Mouse (Mus musculus): ENCODE results near the gene Zmynd15. TPM values are rescaled to one million over a fixed set of nuclear protein-coding genes. Genes with fewer than 3 reads are reported as not detected.

Zmynd15 gene
- under 1 TPM; 0.16 to 0.44 TPM for total RNA-seq (2023)

DNA sequence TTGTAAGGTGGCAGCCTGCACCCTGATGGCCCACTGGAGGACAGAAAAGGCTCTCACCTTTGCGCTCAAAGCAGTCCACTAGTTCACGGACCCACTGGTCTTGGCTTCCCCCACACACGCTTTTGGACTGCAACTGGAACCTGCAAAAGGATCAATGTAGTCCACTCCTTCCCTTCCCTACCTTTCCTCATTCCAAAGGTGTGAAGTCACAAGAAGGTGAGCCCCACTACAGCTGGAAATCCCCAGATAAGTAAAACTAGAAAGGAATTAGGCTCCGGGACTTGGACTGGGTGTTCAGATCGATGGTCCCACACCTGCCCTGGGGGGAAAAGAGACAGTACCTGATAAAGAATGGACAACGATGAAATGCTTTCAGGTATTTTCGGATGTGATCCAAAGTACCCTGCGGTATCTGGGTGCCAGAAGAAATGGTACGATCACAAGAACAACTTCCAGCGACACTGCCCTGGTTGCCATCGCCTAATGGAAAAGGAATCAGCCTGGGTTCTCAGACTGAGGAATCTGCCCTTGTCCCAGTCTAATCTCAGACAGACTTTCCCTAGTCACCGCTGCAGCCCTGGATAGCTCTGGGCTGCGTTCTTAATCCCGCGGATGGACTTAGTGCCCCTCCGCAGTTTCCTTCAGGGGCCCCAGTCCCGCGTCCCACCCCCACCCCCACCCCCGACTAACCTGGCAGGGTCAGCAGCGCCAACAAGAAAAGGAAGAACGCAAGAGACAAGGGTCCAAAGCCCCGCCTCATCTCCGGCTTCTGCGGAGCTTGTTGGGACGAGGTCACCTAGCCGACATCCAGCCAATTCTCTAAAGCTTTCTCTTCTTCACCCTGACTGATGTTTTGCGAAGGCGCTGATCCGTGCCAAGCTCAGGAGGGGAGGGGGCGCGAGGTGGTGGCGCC is at the start of gene Zmynd15:
Gene Zmynd15, plus strand, starts transcription at position 746 of the 913 bp plus-strand sequence.

DNA sequence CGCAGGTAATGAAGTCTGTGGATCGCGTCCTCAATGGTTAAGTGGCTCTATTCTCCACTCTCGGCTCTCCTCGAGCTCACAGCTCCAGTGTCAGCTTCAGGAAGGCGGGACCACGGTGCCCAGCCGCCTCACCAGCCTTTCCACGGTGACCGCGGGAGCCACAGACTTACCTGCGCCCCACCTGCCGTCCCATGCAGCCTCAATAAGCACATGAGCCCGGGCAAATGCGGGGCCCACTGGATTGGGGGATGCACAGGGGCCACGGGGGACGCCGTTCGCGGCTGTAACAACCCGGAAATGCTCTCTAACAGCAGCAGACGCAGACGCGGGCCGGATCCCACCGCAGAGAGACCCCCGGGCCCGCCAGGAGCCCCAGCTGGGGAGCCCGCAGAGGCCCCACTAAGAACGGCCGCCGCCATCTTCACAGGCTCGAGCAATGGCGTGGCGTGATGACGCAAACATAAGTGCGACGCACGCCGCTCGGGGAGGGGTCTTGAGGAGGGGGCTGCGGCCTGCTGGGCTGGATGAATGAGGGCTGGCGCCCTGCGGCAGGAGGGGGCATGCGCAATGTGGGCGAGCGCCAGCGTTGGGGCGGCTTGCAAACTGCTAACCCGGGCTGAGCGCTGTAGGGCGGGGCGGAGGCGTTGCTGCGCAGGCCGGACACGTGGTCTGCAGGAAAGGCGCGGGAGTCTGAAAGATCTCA is 49.5 kb upstream of the Zmynd15 start, which contains the start of gene Pelp1:
Gene Pelp1, minus strand, starts transcription at position 438 of the 703 bp plus-strand sequence.

DNA sequence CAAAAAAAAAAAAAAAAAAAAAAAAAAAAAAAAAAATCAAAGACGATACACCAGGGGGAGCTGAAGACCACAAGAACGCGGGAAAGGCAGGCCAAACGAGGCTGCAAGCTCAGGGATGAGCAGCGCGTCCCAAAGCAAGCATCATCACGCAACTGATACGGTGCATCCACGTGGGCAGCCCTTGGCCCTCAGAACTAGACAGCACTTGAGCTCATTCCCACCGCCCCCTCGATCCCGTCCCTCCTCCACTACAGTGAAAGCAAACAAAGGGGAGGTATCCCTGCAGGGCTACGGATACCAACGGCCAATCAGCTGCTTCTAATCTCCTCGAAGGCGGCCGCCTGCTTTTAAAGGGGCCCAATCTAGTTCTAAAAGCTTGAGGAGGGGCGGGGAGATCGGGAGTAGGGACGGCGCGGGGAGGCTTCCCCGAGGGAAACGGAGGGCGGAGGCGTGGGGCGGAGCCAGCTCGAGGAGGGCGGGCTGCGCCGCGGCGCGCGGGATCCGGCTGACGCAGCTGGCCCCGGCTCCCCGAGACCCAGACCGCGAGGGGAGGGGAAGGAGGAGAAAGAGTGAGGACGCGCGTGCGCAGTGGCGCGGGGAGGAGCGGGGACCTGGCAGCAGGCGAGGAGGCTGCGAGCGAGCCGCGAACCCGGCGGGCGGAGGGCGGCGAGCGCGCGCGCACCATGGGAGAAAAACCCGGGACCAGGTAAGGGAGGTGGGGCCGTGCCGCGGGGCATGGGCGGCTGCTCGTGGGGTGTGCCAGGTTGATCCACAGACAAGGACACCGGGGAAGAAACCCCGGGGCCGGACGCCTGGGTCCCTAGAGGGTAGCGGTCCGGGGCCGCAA is 27.0 kb upstream of the Zmynd15 start, which contains the start of gene Arrb2:
Gene Arrb2, plus strand, starts transcription at position 588 of the 847 bp plus-strand sequence.

DNA sequence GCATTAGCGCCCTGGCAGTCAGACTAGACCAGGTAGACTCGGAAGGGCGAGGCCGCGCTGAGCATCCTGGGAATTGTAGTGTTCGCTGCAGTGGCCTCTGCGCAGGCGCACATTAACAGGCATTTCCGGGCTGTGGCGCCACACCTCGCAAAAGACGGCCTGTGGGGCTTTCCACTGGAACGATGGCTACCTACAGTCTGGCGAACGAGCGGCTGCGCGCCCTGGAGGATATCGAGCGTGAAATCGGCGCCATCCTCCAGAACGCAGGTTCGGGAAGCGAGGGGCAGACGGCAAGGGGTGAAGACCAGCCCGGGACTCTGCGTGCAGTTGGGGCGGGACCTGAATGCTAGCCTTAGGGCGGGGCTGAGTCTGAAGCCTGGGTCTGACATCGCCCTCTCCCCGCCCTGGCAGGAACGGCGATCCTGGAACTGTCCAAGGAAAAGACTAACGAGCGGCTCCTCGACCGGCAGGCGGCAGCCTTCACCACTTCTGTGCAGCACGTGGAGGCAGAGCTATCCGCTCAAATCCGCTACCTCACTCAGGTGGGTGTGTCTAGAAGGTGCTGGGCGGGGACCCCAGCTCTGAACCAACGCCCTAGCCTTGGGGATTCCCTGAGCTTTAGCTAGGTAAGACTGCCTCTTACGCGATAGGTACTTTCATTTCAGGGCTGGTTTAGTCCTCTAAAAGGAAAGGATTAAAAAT is 7.3 kb upstream of the Zmynd15 start, which contains the start of gene Med11:
Gene Med11, plus strand, starts transcription at position 123 of the 702 bp plus-strand sequence.

DNA sequence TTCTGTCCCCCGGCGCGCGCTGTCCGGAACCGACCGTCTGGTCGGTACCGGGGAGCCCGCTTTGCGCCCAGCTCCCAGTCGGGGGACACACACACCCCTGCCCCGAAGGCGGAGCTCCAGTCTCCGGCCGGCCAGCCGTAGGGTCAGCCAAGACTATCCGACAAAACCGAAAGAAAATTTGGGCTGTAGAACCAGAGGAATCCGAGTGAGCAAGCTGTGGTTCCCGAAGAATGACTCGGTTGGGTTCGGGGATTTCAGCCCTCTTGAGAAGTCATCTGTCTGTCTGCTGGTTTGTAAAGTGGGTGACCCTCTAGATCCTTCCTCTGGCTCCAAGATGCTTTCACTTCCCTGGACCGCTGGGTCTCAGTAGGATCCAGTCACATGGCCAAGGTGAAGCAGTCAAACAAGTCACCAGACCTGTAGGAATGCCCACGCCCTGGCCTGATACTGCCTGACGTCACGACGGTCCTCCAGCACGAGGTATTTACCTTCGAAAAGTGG is 418 bp downstream of the Zmynd15 start, which contains the start of gene Cxcl16:
Gene Cxcl16, minus strand, starts transcription at position 384 of the 501 bp plus-strand sequence.

DNA sequence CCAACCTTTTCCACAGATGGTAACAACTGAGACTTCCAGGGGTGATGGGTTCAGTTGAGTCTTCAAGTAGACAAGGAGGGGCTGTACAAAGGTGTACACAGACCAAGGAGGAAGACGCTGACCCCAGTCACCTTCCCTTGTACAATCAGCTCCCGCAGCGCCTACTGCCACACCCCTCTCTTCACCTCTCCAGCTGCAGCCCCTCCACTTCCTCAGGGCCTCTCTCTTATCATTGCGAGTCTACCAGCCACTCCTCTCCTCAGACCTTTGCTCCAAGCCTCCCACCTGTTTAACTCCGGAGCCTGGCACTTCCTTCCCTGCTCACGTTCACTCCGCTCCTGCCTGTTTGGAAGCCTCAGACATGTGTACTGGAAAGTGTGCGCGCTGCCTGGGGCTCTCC is 45.7 kb downstream of the Zmynd15 start, which contains the start of gene Tm4sf5:
Gene Tm4sf5, plus strand, starts transcription at position 275 of the 400 bp plus-strand sequence.

DNA sequence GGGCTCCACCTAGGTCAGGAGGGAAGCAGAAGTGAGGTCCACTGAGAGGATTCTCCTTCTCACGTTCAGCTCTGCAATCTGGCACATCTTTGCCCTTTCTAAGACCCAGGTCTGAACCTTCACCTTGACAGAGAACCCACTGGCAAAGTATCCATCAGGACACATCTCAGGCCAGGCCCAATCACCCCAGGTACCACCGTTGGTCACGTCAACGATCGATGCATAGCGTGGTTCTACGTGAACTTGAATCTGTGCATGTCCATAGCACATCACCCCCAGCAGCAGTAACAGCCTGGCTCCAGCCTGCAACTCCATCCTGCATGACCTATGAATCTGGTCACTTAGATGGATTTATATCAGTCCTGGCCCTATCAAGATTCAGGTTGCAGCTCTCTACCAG is 55.1 kb downstream of the Zmynd15 start, which contains the start of gene Vmo1:
Gene Vmo1, minus strand, starts transcription at position 329 of the 400 bp plus-strand sequence.

Other genes with a start within 250 kb of the Zmynd15 start
- not detected for gene Slc16a11, start 246.7 kb upstream of the Zmynd15 start, total RNA-seq (2023)
- 1 to 10 TPM; 1.3 to 1.7 TPM for gene Slc16a13, start 238.4 kb upstream of the Zmynd15 start, total RNA-seq (2023)
- under 1 TPM in 1 of 2 experiments, not detected in 1; 0.13 TPM for gene Bcl6b, start 229.6 kb upstream of the Zmynd15 start, total RNA-seq (2023)
- 10 to 100 TPM; 39.0 to 42.3 TPM for gene 0610010K14Rik, start 221.5 kb upstream of the Zmynd15 start, total RNA-seq (2023)
- gene Gm21988, start 219.6 kb upstream of the Zmynd15 start, total RNA-seq (2023), result 1 to 10 TPM; 3.8 to 6.1 TPM
- gene Rnasek, start 219.6 kb upstream of the Zmynd15 start, total RNA-seq (2023), result 100 to 1,000 TPM; 105 to 118 TPM
- gene Alox12, start 204.1 kb upstream of the Zmynd15 start, total RNA-seq (2023), result under 1 TPM; 0.33 to 0.60 TPM
- under 1 TPM; 0.35 to 0.62 TPM for gene Alox12e, start 136.8 kb upstream of the Zmynd15 start, total RNA-seq (2023)
- 10 to 100 TPM in 1 of 2 experiments, 1 to 10 TPM in 1; 6.2 to 13.0 TPM for gene Alox15, start 107.4 kb upstream of the Zmynd15 start, total RNA-seq (2023)
- gene Pelp1, start 49.4 kb upstream of the Zmynd15 start, total RNA-seq (2023), result 10 to 100 TPM; 15.8 to 16.2 TPM
- 100 to 1,000 TPM; 841 to 909 TPM for gene Arrb2, start 26.8 kb upstream of the Zmynd15 start, total RNA-seq (2023)
- 10 to 100 TPM; 23.3 to 28.4 TPM for gene Med11, start 7.5 kb upstream of the Zmynd15 start, total RNA-seq (2023)
- gene Cxcl16, start 551 bp downstream of the Zmynd15 start, total RNA-seq (2023), result 1 to 10 TPM; 1.5 to 1.9 TPM
- not detected for gene Tm4sf5, start 45.8 kb downstream of the Zmynd15 start, total RNA-seq (2023)
- gene Vmo1, start 55.2 kb downstream of the Zmynd15 start, total RNA-seq (2023), result not detected
- gene Gltpd2, start 59.8 kb downstream of the Zmynd15 start, total RNA-seq (2023), result not detected
- 10 to 100 TPM; 91.6 to 92.5 TPM for gene Psmb6, start 65.9 kb downstream of the Zmynd15 start, total RNA-seq (2023)
- not detected for gene Gm40193, start 73.5 kb downstream of the Zmynd15 start, total RNA-seq (2023)
- 1 to 10 TPM; 2.3 to 4.0 TPM for gene Pld2, start 80.6 kb downstream of the Zmynd15 start, total RNA-seq (2023)
- 10 to 100 TPM; 31.6 to 35.9 TPM for gene Mink1, start 103.4 kb downstream of the Zmynd15 start, total RNA-seq (2023)
- not detected for gene 4930544D05Rik, start 156.4 kb downstream of the Zmynd15 start, total RNA-seq (2023)
- not detected for gene Chrne, start 159.8 kb downstream of the Zmynd15 start, total RNA-seq (2023)
- gene Gp1ba, start 179.7 kb downstream of the Zmynd15 start, total RNA-seq (2023), result 1 to 10 TPM; 1.1 to 1.3 TPM
- gene Rnf167, start 187.8 kb downstream of the Zmynd15 start, total RNA-seq (2023), result 100 to 1,000 TPM; 141 to 154 TPM
- 10 to 100 TPM; 80.5 to 86.2 TPM for gene Slc25a11, start 188.0 kb downstream of the Zmynd15 start, total RNA-seq (2023)
- gene Pfn1, start 195.2 kb downstream of the Zmynd15 start, total RNA-seq (2023), result 1,000 to 10,000 TPM; 2,042 to 2,066 TPM
- 10 to 100 TPM in 1 of 2 experiments, 1 to 10 TPM in 1; 7.2 to 10.3 TPM for gene Eno3, start 197.8 kb downstream of the Zmynd15 start, total RNA-seq (2023)
- gene Spag7, start 210.0 kb downstream of the Zmynd15 start, total RNA-seq (2023), result 10 to 100 TPM; 34.2 to 42.2 TPM
- 10 to 100 TPM; 57.3 to 61.5 TPM for gene Camta2, start 228.7 kb downstream of the Zmynd15 start, total RNA-seq (2023)
- not detected for gene Inca1, start 240.7 kb downstream of the Zmynd15 start, total RNA-seq (2023)
- gene Kif1c, start 241.1 kb downstream of the Zmynd15 start, total RNA-seq (2023), result 10 to 100 TPM; 26.3 to 33.0 TPM